Mouse (Mus musculus): ENCODE measurements around the gene Dennd2c.
"Not testable (repeated sequence)": the region's sequence is repeated elsewhere in the genome, so short reads cannot be mapped to it uniquely, and the experiment has no call there.

Gene Dennd2c

DNA sequence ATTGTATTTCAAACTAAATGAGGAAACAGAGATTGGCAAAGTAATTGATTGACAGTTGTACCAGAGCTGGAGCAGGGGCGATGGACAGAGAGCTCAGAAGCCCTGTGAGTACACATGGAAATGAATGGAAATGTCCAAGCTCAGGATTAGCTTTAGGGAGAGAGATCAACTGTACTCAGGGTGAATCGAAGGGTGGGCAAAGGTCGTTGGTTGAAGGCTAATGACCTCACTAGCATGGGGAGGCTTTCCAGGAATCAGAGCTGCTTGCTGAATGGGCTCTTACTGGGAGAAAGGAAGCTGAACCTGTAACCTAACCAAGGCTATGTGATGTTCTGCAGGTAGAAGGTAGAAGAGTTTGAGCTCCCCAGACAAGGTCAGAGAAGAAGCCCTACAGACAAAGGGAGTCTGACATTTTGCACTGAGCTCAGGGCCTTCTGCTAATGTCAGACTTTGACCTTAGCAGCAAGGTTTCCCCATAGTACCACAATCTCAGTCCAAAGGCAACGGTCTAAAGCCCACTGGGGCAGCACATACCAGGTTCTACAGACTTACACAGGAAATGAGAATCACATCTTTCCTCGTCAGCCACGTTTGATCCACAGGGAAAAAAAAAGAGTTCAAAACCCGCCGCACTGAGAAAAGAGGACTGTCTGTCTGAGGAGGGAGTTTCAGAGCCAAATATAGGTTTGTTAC is 112.3 kb downstream of the Dennd2c start:
- in situ Hi-C loops (cut with MboI), result no loop called here

DNA sequence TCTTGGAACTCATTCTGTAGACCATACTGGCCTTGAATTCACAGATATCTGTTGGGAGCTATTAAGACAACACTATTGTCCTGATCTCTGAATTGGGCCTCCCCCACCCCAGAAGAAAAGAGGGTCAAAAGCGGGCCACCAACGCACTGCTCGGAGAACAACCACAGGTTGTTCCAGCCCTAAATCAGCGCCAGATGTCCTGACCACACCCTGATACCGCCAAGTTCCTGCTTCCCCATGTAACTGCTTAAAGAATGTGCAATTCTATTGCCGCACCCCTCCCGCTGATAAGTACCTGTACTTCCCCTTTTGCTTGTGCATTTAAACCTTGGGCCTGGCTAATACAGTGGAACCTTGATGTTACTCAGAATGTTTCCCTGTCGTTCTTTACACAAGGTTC is 113.0 kb downstream of the Dennd2c start:
- in situ Hi-C loops (cut with MboI), result not testable (repeated sequence)
